Mouse (Mus musculus) thymus, adult 2 months (tissue): Measurements from ENCODE around the gene Nup133. TPM values are rescaled to one million over a fixed set of nuclear protein-coding genes. Genes with fewer than 3 reads are reported as not detected.

ENCODE experiments used
- DNase-seq: peaks from one replicate; pipeline ENCODE4 v3.0.0; 2021
- H3K27ac ChIP-seq: fragments of 200-500 bp; 2 replicates; pipeline ENCODE4 v1.5.1; 2012; ENCODE audit warnings: low read length, control low read depth; ENCODE audit not compliant: control insufficient read depth, insufficient read depth
- H3K27me3 ChIP-seq: fragments of 200-500 bp; 2 replicates; pipeline ENCODE4 v1.6.1; 2012; ENCODE audit warnings: mild to moderate bottlenecking, low read length, moderate library complexity, mixed read lengths; ENCODE audit not compliant: control insufficient read depth, insufficient read depth
- H3K36me3 ChIP-seq: fragments of 200-500 bp; 2 replicates; pipeline ENCODE4 v1.6.1; 2012; ENCODE audit warnings: mild to moderate bottlenecking, low read length, moderate library complexity; ENCODE audit not compliant: control insufficient read depth, insufficient read depth
- H3K4me1 ChIP-seq: fragments of 200-500 bp; replicated peaks from 2 replicates; pipeline ENCODE4 v1.6.1; 2012; ENCODE audit warnings: low read length; ENCODE audit not compliant: control insufficient read depth, insufficient read depth
- H3K4me3 ChIP-seq: fragments of 200-500 bp; 2 replicates; pipeline ENCODE4 v1.5.1; 2012; ENCODE audit warnings: mild to moderate bottlenecking, low read length, control low read depth, moderate library complexity; ENCODE audit not compliant: control insufficient read depth, insufficient read depth
- CTCF ChIP-seq: fragments of 200-500 bp; IDR thresholded peaks from 2 replicates; pipeline ENCODE4 v1.5.1; 2012; ENCODE audit warnings: mild to moderate bottlenecking, control low read depth, low read length, moderate library complexity, borderline replicate concordance; ENCODE audit not compliant: control insufficient read depth, poor library complexity, insufficient read depth; ENCODE audit errors: extremely low read depth
- POLR2A ChIP-seq: fragments of 200-500 bp; IDR thresholded peaks from 2 replicates; pipeline ENCODE4 v1.6.1; 2012; ENCODE audit warnings: mild to moderate bottlenecking, low read length, control low read depth, moderate library complexity; ENCODE audit not compliant: control insufficient read depth, poor library complexity, insufficient read depth; ENCODE audit errors: extremely low read depth
- WGBS: fragments of 180-500 bp; shearing (Covaris S2); methylation state at CpG from one replicate; pipeline ENCODE4 v1.1.7; 2018; 5-methylcytosine and 5-hydroxymethylcytosine counted together
- polyA plus RNA-seq: library from polyadenylated mRNA; depleted of rRNA; stranded (reverse); fragments of >200 nt; gene quantifications from 2 replicates; pipeline ENCODE4 v1.2.3, GENCODE M21; 2012

Nup133 gene
- polyA plus RNA-seq, 1 experiment: 15.9 TPM

DNA sequence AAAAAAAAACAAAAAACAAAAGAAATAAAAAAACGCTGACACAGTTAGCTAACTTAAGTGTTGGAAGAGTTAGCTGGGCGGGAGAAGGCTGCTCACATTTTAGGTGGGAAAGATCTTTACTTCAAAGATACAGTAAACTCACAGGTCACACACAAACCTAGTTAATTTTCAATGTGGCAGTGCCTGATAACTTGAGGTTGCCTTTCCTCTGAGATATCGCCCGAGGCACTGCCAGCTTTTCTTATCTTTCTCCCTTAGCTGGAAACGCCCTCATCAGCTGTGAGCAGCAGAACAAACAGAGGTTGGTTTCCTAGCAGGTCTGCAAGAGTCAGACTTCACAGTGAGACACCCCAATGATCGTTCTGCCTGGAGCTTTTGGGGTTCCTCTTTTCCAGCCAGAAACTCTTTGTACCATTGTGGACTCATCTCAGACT is 39.6 kb upstream of the Nup133 start:
- Histone ChIP-seq H3K27ac (no peak overlapping the region; the same call in 1 of the 2 replicates), H3K27me3 (no peaks in the 10 kb centered on the region), H3K4me1 (no peaks in the 10 kb centered on the region; the same call in 1 of the 2 replicates), H3K36me3 (peaks cover 3% of the 10 kb centered on the region; the same call in 1 of the 2 replicates), H3K4me3 (no peak overlapping the region)
- WGBS: 36% methylated on average over 6 of the region's 6 CpGs
- no peak for TF ChIP-seq POLR2A
- no peak for TF ChIP-seq CTCF
- no peak for DNase-seq

DNA sequence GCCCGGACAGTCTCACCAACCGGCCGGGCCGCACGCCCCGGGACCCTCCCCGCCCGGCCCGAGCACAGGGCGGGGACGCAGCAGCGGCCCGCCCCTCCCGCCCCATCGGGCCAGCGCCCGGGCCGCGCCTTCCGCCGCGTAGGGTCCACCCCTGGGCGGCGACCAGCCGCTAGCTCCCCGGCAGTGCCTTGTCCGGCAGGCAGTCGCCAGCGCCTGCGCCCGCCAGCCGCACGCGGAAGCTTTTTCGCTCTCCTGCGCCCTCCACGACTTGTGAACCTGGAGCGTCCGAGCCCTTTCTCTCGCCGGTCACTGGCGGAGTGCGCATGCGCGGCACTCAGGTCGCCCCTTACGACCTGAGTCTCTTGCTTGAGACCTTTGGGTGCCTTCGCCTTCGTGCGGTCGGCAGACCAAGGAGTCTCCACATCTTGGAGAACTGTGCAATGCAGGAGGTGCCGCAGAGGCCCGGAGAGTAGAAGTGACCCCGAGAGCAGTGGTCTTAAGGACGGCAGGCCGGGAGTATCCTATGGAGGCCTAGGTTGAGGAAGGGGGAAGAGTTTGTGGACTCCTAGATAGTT is 33.8 kb upstream of the Nup133 start, which contains the start of gene Abcb10:
Gene Abcb10, minus strand, starts transcription at position 297 of the 575 bp plus-strand sequence.
- H3K4me1 ChIP-seq: peaks cover 22% of the 10 kb centered on the region
- TF ChIP-seq CTCF: peak; percentile 46; the same call in 1 of the 2 replicates
- TF ChIP-seq POLR2A: 0 out of 2 replicates have a peak, but pooled peaks have one; percentile 24
- no peak within 1 kb of the TSS for H3K27ac ChIP-seq
- no peaks in the 10 kb centered on the region; the same call in 1 of the 2 replicates for H3K27me3 ChIP-seq
- peak within 1 kb of the TSS; percentile 91 for H3K4me3 ChIP-seq
- no peaks in the 10 kb centered on the region for H3K36me3 ChIP-seq
- 1% methylated on average over 54 of the region's 56 CpGs for WGBS
- DNase-seq: peak; percentile 56

- TF ChIP-seq CTCF (no peak), POLR2A (no peak)
- Histone ChIP-seq H3K36me3 (no peaks in the 10 kb centered on the region), H3K27me3 (no peaks in the 10 kb centered on the region; the same call in 1 of the 2 replicates), H3K4me3 (peak overlapping the region; percentile 91), H3K27ac (no peak overlapping the region), H3K4me1 (peaks cover 22% of the 10 kb centered on the region)
- peak; percentile 14 for DNase-seq
- WGBS: 3% methylated on average over 48 of the region's 48 CpGs
These were observed 33.3 kb upstream of the Nup133 start for GRCm38 (mm10) chr8:123982291-123982793.

GRCm38 (mm10) chr8:123981674-123982073 is 32.6 kb upstream of the Nup133 start:
- no peak for TF ChIP-seq POLR2A
- no peak for TF ChIP-seq CTCF
- 70% methylated on average over 4 of the region's 4 CpGs for WGBS
- Histone ChIP-seq H3K27me3 (no peaks in the 10 kb centered on the region; the same call in 1 of the 2 replicates), H3K36me3 (no peaks in the 10 kb centered on the region), H3K4me3 (no peak overlapping the region), H3K4me1 (peaks cover 22% of the 10 kb centered on the region), H3K27ac (no peak overlapping the region)
- no peak for DNase-seq

GRCm38 (mm10) chr8:123980239-123980638 is 31.2 kb upstream of the Nup133 start:
- no peak overlapping the region for H3K27ac ChIP-seq
- WGBS: 80% methylated on average over 4 of the region's 4 CpGs
- H3K4me3 ChIP-seq: no peak overlapping the region

GRCm38 (mm10) chr8:123978926-123979325 is 29.9 kb upstream of the Nup133 start:
- H3K4me1 ChIP-seq: peaks cover 22% of the 10 kb centered on the region
- no peak overlapping the region for H3K27ac ChIP-seq
- DNase-seq: no peak
- H3K36me3 ChIP-seq: no peaks in the 10 kb centered on the region
- 48% methylated on average over 8 of the region's 8 CpGs for WGBS
- H3K27me3 ChIP-seq: no peaks in the 10 kb centered on the region; the same call in 1 of the 2 replicates
- H3K4me3 ChIP-seq: no peak overlapping the region
- no peak for TF ChIP-seq POLR2A
- no peak for TF ChIP-seq CTCF

More at GRCm38 (mm10) chr8:123980239-123980638, 31.2 kb upstream of the Nup133 start:
- Histone ChIP-seq H3K36me3 (no peaks in the 10 kb centered on the region), H3K27me3 (no peaks in the 10 kb centered on the region; the same call in 1 of the 2 replicates), H3K4me1 (peaks cover 22% of the 10 kb centered on the region)
- TF ChIP-seq POLR2A (no peak), CTCF (no peak)
- DNase-seq: no peak
